Mouse (Mus musculus): ENCODE measurements at regions not wholly inside any gene's neighbourhood (a gene's known extent, or its start where the extent isn't known, plus 50 kb on each side); places are given as distances from the start of the nearest gene placed in this dataset.
A peak's percentile ranks its signal among the peaks of the same experiment; 100 is the strongest.
"Not testable (repeated sequence)": the region's sequence is repeated elsewhere in the genome, so short reads cannot be mapped to it uniquely, and the experiment has no call there.

GRCm38 (mm10) chr15:5841369-5842149 is 458.0 kb upstream of the Dab2 start:
- DNase-seq (ENCODE audit: inconsistent age in 2 of 2, low spot score in 1 of 2) = not testable (repeated sequence)

GRCm38 (mm10) chr15:5846571-5846970 is 453.0 kb upstream of the Dab2 start:
- DNase-seq (ENCODE audit: inconsistent age in 2 of 2, low spot score in 1 of 2) = no peak

- DNase-seq (ENCODE audit: inconsistent age in 2 of 2, low spot score in 1 of 2) = no peak
Observed at GRCm38 (mm10) chr15:5847413-5848100, 452.0 kb upstream of the Dab2 start.

- no peak for DNase-seq (ENCODE audit: inconsistent age in 2 of 2, low spot score in 1 of 2)
Observed at GRCm38 (mm10) chr15:5852523-5852922, 447.1 kb upstream of the Dab2 start.

- DNase-seq (ENCODE audit: inconsistent age in 2 of 2, low spot score in 1 of 2) = no peak
Observed at GRCm38 (mm10) chr15:5869289-5869688, 430.3 kb upstream of the Dab2 start.

- no peak for DNase-seq (ENCODE audit: inconsistent age in 2 of 2, low spot score in 1 of 2)
Observed at GRCm38 (mm10) chr15:5869866-5870265, 429.7 kb upstream of the Dab2 start.

GRCm38 (mm10) chr15:5872042-5872441 is 427.5 kb upstream of the Dab2 start:
- no peak for DNase-seq (ENCODE audit: inconsistent age in 2 of 2, low spot score in 1 of 2)

- no peak for DNase-seq (ENCODE audit: inconsistent age in 2 of 2, low spot score in 1 of 2)
Observed at GRCm38 (mm10) chr15:5877749-5878148, 421.8 kb upstream of the Dab2 start.

- DNase-seq (ENCODE audit: inconsistent age in 2 of 2, low spot score in 1 of 2) = no peak
Observed at GRCm38 (mm10) chr15:5891188-5891587, 408.4 kb upstream of the Dab2 start.

- no peak for DNase-seq (ENCODE audit: inconsistent age in 2 of 2, low spot score in 1 of 2)
Observed at GRCm38 (mm10) chr15:5892034-5892433, 407.6 kb upstream of the Dab2 start.

- not testable (repeated sequence) for DNase-seq (ENCODE audit: inconsistent age in 2 of 2, low spot score in 1 of 2)
Observed at GRCm38 (mm10) chr15:5895688-5896470, 403.7 kb upstream of the Dab2 start.

- peak; percentile 4 to 68 for DNase-seq (ENCODE audit: inconsistent age in 2 of 2, low spot score in 1 of 2)
Observed at GRCm38 (mm10) chr15:5915261-5915660, 384.3 kb upstream of the Dab2 start.

- no peak for DNase-seq (ENCODE audit: inconsistent age in 2 of 2, low spot score in 1 of 2)
Observed at GRCm38 (mm10) chr15:5920058-5920457, 379.5 kb upstream of the Dab2 start.

GRCm38 (mm10) chr15:5927768-5928167 is 371.8 kb upstream of the Dab2 start:
- no peak for DNase-seq (ENCODE audit: inconsistent age in 2 of 2, low spot score in 1 of 2)

GRCm38 (mm10) chr15:5933586-5933985 is 366.0 kb upstream of the Dab2 start:
- DNase-seq (ENCODE audit: inconsistent age in 2 of 2, low spot score in 1 of 2) = no peak

- no peak for DNase-seq (ENCODE audit: inconsistent age in 2 of 2, low spot score in 1 of 2)
Observed at GRCm38 (mm10) chr15:5940945-5941344, 358.6 kb upstream of the Dab2 start.

- DNase-seq (ENCODE audit: inconsistent age in 2 of 2, low spot score in 1 of 2) = no peak
Observed at GRCm38 (mm10) chr15:5946650-5947049, 352.9 kb upstream of the Dab2 start.

GRCm38 (mm10) chr15:5950919-5951318 is 348.7 kb upstream of the Dab2 start:
- DNase-seq (ENCODE audit: inconsistent age in 2 of 2, low spot score in 1 of 2) = peak in 1 of 2 experiments; percentile 30

- peak; percentile 5 to 52 for DNase-seq (ENCODE audit: inconsistent age in 2 of 2, low spot score in 1 of 2)
Observed at GRCm38 (mm10) chr15:5951661-5952060, 347.9 kb upstream of the Dab2 start.

GRCm38 (mm10) chr15:5953106-5953505 is 346.5 kb upstream of the Dab2 start:
- no peak for DNase-seq (ENCODE audit: inconsistent age in 2 of 2, low spot score in 1 of 2)

- DNase-seq (ENCODE audit: inconsistent age in 2 of 2, low spot score in 1 of 2) = no peak
Observed at GRCm38 (mm10) chr15:5991351-5992065, 308.1 kb upstream of the Dab2 start.

Data from adrenal gland, adult (tissue).